In the genomic region with DNA sequence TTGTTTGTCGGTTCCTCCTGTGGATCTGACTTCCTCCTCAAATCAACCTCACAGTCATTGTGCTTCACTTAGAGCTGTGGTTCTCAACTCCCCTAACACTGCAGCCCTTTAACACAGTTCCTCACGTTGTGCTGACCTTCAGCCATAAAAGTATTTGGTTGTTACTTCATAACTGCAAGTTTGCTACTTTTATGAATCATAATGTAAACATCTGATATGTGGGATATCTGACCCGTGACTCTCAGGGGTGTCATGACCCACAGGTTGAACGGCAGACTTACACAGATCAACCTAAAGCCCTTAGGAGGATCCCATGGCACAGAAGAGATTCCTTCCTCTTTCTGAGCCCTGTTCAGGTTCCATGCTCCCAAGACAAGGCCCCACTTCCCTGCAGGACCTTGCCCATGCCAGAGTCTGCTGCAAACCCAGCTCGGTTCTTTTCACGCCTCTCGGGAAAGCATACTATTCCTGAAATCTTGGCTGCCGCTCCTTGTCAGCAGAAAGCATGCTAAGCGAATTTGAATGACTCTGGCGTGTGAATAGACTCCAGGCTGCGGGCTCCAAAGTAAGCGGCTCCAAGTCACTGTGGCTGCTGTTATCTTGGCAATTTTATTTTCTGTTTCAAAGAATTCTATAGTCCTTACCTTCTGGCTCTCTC, we compare ENCODE assay signal across 12 mouse cellular contexts.
DNase-seq lines count a peak whose midpoint lies in the region; ATAC-seq lines count a peak whose summit lies in the region.
"Had no signal": no experiment of that assay in that cellular context is flagged by ENCODE, and none has a peak within 500 bp of the region (broad histone marks: within the 10 kb centered on the region; RNA-seq: fewer than 3 reads in every experiment).

No protein-coding gene starts in this region.

- H3K4me1 ChIP-seq in forebrain, embryonic 14.5 days (ENCODE audit: control insufficient read depth, insufficient read depth, low read length): peaks cover 4% of the 10 kb centered on the region
- no peaks in the 10 kb centered on the region for H3K4me1 ChIP-seq in forebrain, embryonic 12.5 days

- intact Hi-C loops in left cerebral cortex, postnatal 36 days (cut with DNase I): no loop called here

- peak; percentile 83 for DNase-seq in forebrain, embryonic 14.5 days (ENCODE audit: low spot score)
- DNase-seq in 3T3-L1 (ENCODE audit: low read depth, low spot score): peak; percentile 66
- DNase-seq in left cerebral cortex, postnatal 36 days (ENCODE audit: low spot score in 2 of 2): peak; percentile 35 to 41
- DNase-seq in spleen, adult 12 weeks (ENCODE audit: low spot score): no peak
- no peak for DNase-seq in thymus, postnatal 0 days (ENCODE audit: low spot score)
- DNase-seq in thymus, postnatal 10 days (ENCODE audit: low spot score in 2 of 2): no peak
- DNase-seq: cerebellum, postnatal 25 days; heart, postnatal 4 days; lung, postnatal 14 days had no signal

- no peak overlapping the region for H3K4me3 ChIP-seq in forebrain, embryonic 14.5 days (ENCODE audit: low read depth, low read length)
- no peak overlapping the region for H3K4me3 ChIP-seq in forebrain, embryonic 12.5 days (replicated peaks)

- no peak overlapping the region for H3K4me2 ChIP-seq in forebrain, embryonic 14.5 days (ENCODE audit: low read length)
- H3K4me2 ChIP-seq in forebrain, embryonic 12.5 days: no peak overlapping the region

- no peaks in the 10 kb centered on the region for H3K36me3 ChIP-seq in forebrain, embryonic 14.5 days (ENCODE audit: control insufficient read depth, insufficient read depth, low read length)
- H3K36me3 ChIP-seq in forebrain, embryonic 12.5 days (replicated peaks): no peaks in the 10 kb centered on the region

- H3K9ac ChIP-seq in forebrain, embryonic 14.5 days (ENCODE audit: low read length): no peak overlapping the region
- H3K9ac ChIP-seq in forebrain, embryonic 12.5 days: no peak overlapping the region

- 30% methylated on average over 12 of the region's 12 CpGs for WGBS in forebrain, embryonic 14.5 days
- WGBS in forebrain, embryonic 12.5 days: 41% methylated on average over 12 of the region's 12 CpGs

- H3K27me3 ChIP-seq in forebrain, embryonic 14.5 days (replicated peaks; ENCODE audit: control insufficient read depth, insufficient read depth, low read length): no peaks in the 10 kb centered on the region
- H3K27me3 ChIP-seq in forebrain, embryonic 12.5 days: no peaks in the 10 kb centered on the region

- peak; percentile 81; the same call in 1 of the 2 replicates for ATAC-seq in forebrain, embryonic 14.5 days
- no peak for ATAC-seq in forebrain, embryonic 12.5 days (ENCODE audit: low FRiP score)
- peak; percentile 96 for ATAC-seq in frontal cortex, adult (ENCODE audit: low TSS enrichment)
- ATAC-seq: CD4-positive, CD25-positive, alpha-beta regulatory T cell, adult 4 months had no signal

- H3K27ac ChIP-seq in forebrain, embryonic 14.5 days (ENCODE audit: low read depth, low read length): no peak overlapping the region
- no peak overlapping the region for H3K27ac ChIP-seq in forebrain, embryonic 12.5 days

- H3K9me3 ChIP-seq in forebrain, embryonic 14.5 days (replicated peaks; ENCODE audit: control insufficient read depth, low read length): no peaks in the 10 kb centered on the region
- 0 out of 2 replicates have a peak, but pooled peaks cover 2% of the 10 kb centered on the region for H3K9me3 ChIP-seq in forebrain, embryonic 12.5 days

Comparison
In these comparisons a context has a peak if more than half of its experiments do, and no peak if none do; other contexts are left out.
1. DNase-seq: peak in forebrain, embryonic 14.5 days (single experiment), 3T3-L1 (single experiment) and left cerebral cortex, postnatal 36 days (2 of 2); none in spleen, adult 12 weeks (single experiment), thymus, postnatal 0 days (single experiment) and thymus, postnatal 10 days (0 of 2).